Mouse (Mus musculus) myocyte (in vitro differentiated cells): ENCODE results near the gene Mtx2. TPM values are rescaled to one million over a fixed set of nuclear protein-coding genes. Genes with fewer than 3 reads are reported as not detected.

Experiments used
- H3K27me3 ChIP-seq: one replicate; pipeline ENCODE4 v1.6.1; 2011; ENCODE audit not compliant: control insufficient read depth, insufficient read depth, insufficient read length
- H3K36me3 ChIP-seq: one replicate; pipeline ENCODE4 v1.6.1; 2011; ENCODE audit not compliant: control insufficient read depth, insufficient read depth
- H3K4me2 ChIP-seq: one replicate; pipeline ENCODE4 v1.6.1; 2011; ENCODE audit warnings: low read depth, control low read depth
- H3K4me3 ChIP-seq: one replicate; pipeline ENCODE4 v1.5.1; 2011; ENCODE audit warnings: mild to moderate bottlenecking, control low read depth, moderate library complexity
- H3K79me2 ChIP-seq: one replicate; pipeline ENCODE4 v1.6.1; 2011; ENCODE audit not compliant: control insufficient read depth, insufficient read depth
- H3ac ChIP-seq: one replicate; pipeline ENCODE4 v1.6.1; 2011; ENCODE audit not compliant: control insufficient read depth, insufficient read length
- CEBPB ChIP-seq: IDR thresholded peaks from 2 replicates; pipeline ENCODE4 v1.6.1; 2011; ENCODE audit warnings: mild to moderate bottlenecking, moderate library complexity; ENCODE audit not compliant: poor library complexity, insufficient read depth, severe bottlenecking
- E2F4 ChIP-seq: IDR thresholded peaks from one replicate; pipeline ENCODE4 v1.6.1; 2011; ENCODE audit warnings: mild to moderate bottlenecking, control low read depth, moderate library complexity; ENCODE audit not compliant: insufficient read depth
- MAX ChIP-seq: IDR thresholded peaks from one replicate; pipeline ENCODE4 v1.6.1; 2011; ENCODE audit warnings: low read depth, mild to moderate bottlenecking, control low read depth
- MYOD1 ChIP-seq, 3 experiments: IDR thresholded peaks; one replicate each; pipeline ENCODE4 v1.6.1; 2011; ENCODE audit warnings: control low read depth in 2 of 3, low read depth in 2 of 3, mild to moderate bottlenecking in 2 of 3, moderate library complexity in 1 of 3; ENCODE audit not compliant: insufficient read length in 2 of 3, control insufficient read depth in 1 of 3
- MYOG ChIP-seq, 3 experiments: IDR thresholded peaks; one replicate each; pipeline ENCODE4 v1.6.1; 2011; ENCODE audit warnings: control low read depth in 2 of 3, low read depth in 2 of 3, mild to moderate bottlenecking in 2 of 3; ENCODE audit not compliant: insufficient read length in 2 of 3, control insufficient read depth in 1 of 3, insufficient read depth in 1 of 3
- POLR2A ChIP-seq: IDR thresholded peaks from one replicate; pipeline ENCODE4 v1.6.1; 2011; ENCODE audit warnings: low read depth, mild to moderate bottlenecking, control low read depth, moderate library complexity; ENCODE audit not compliant: insufficient read length
- POLR2AphosphoS2 ChIP-seq: IDR thresholded peaks from one replicate; pipeline ENCODE4 v1.6.1; 2011; ENCODE audit warnings: low read depth, control low read depth; ENCODE audit not compliant: insufficient read length
- REST ChIP-seq: IDR thresholded peaks from one replicate; pipeline ENCODE4 v1.6.1; 2011; ENCODE audit warnings: mild to moderate bottlenecking, control low read depth, moderate library complexity; ENCODE audit not compliant: insufficient read depth, insufficient read length
- SRF ChIP-seq: IDR thresholded peaks from one replicate; pipeline ENCODE4 v1.6.1; 2011; ENCODE audit warnings: low read depth; ENCODE audit not compliant: control insufficient read depth, insufficient read length
- TCF12 ChIP-seq: IDR thresholded peaks from one replicate; pipeline ENCODE4 v1.6.1; 2011; ENCODE audit warnings: mild to moderate bottlenecking, control low read depth; ENCODE audit not compliant: poor library complexity, insufficient read depth, severe bottlenecking
- TCF3 ChIP-seq: IDR thresholded peaks from one replicate; pipeline ENCODE4 v1.6.1; 2011; ENCODE audit warnings: low read depth, control low read depth; ENCODE audit not compliant: insufficient read length
- USF1 ChIP-seq: IDR thresholded peaks from one replicate; pipeline ENCODE4 v1.6.1; 2011; ENCODE audit warnings: low read depth, mild to moderate bottlenecking, control low read depth, moderate library complexity
- polyA plus RNA-seq: library from polyadenylated mRNA; unstranded; fragments of >200 nt; fragmentation: generic; extraction: Trizol; gene quantifications from one replicate; pipeline ENCODE4 v1.2.1, GENCODE M21; 2012; ENCODE audit warnings: missing spikeins

Gene Mtx2
- polyA plus RNA-seq, result 33.3 TPM

- peak within 1 kb of the TSS; percentile 84 for H3K4me2 ChIP-seq
- H3K79me2 ChIP-seq, result peaks cover 34% of the 10 kb centered on the region
- H3K27me3 ChIP-seq, result peaks cover 11% of the 10 kb centered on the region
- no peaks in the 10 kb centered on the region for H3K36me3 ChIP-seq
- H3ac ChIP-seq, result peak within 1 kb of the TSS; percentile 39
- H3K4me3 ChIP-seq, result peak within 1 kb of the TSS; percentile 65
- TF ChIP-seq CEBPB (no peak), POLR2AphosphoS2 (peak; percentile 86), USF1 (no peak), MYOD1 (IDR thresholded peaks at IDR 0.05; ENCODE audit: control insufficient read depth in 1 of 3, insufficient read length in 2 of 3, low read depth in 2 of 3) (no peak), TCF3 (no peak), REST (no peak), MYOG (IDR thresholded peaks at IDR 0.05; ENCODE audit: control insufficient read depth in 1 of 3, insufficient read depth in 1 of 3, insufficient read length in 2 of 3, low read depth in 2 of 3) (no peak), MAX (no peak), E2F4 (peak; percentile 28), SRF (no peak), TCF12 (no peak), POLR2A (peak; percentile 77)
Measured at GRCm38 (mm10) chr2:74825730-74826430, at the start of gene Mtx2. TSS of gene Mtx2 (plus strand) at chr2:74825803.

- Histone ChIP-seq H3K4me3 (no peak overlapping the region), H3K36me3 (no peaks in the 10 kb centered on the region), H3K79me2 (no peaks in the 10 kb centered on the region), H3K27me3 (peaks cover 4% of the 10 kb centered on the region), H3ac (no peak overlapping the region), H3K4me2 (no peak overlapping the region)
- TF ChIP-seq E2F4 (no peak), CEBPB (no peak), SRF (no peak), MYOG (IDR thresholded peaks at IDR 0.05; ENCODE audit: control insufficient read depth in 1 of 3, insufficient read depth in 1 of 3, insufficient read length in 2 of 3, low read depth in 2 of 3) (no peak), POLR2AphosphoS2 (no peak), POLR2A (no peak), MAX (no peak), MYOD1 (IDR thresholded peaks at IDR 0.05; ENCODE audit: control insufficient read depth in 1 of 3, insufficient read length in 2 of 3, low read depth in 2 of 3) (no peak), TCF3 (no peak), USF1 (no peak), TCF12 (no peak), REST (no peak)
Measured at GRCm38 (mm10) chr2:74777536-74778275, 47.9 kb upstream of the Mtx2 start.

GRCm38 (mm10) chr2:74781386-74781785 is 44.2 kb upstream of the Mtx2 start:
- Histone ChIP-seq H3ac (no peak overlapping the region), H3K4me2 (no peak overlapping the region), H3K36me3 (no peaks in the 10 kb centered on the region), H3K79me2 (no peaks in the 10 kb centered on the region), H3K4me3 (no peak overlapping the region), H3K27me3 (peaks cover 8% of the 10 kb centered on the region)
- TF ChIP-seq MYOG (IDR thresholded peaks at IDR 0.05; ENCODE audit: control insufficient read depth in 1 of 3, insufficient read depth in 1 of 3, insufficient read length in 2 of 3, low read depth in 2 of 3) (no peak), CEBPB (no peak), USF1 (no peak), MAX (no peak), E2F4 (no peak)

- Histone ChIP-seq H3K27me3 (no peaks in the 10 kb centered on the region), H3K4me2 (peak overlapping the region; percentile 2), H3K79me2 (no peaks in the 10 kb centered on the region), H3K4me3 (no peak overlapping the region), H3ac (no peak overlapping the region), H3K36me3 (no peaks in the 10 kb centered on the region)
- no peak for TF ChIP-seq SRF
- no peak for TF ChIP-seq POLR2AphosphoS2
- TF ChIP-seq TCF12, result no peak
- TF ChIP-seq CEBPB, result no peak
- TF ChIP-seq REST, result no peak
- TF ChIP-seq MYOG (IDR thresholded peaks at IDR 0.05; ENCODE audit: control insufficient read depth in 1 of 3, insufficient read depth in 1 of 3, insufficient read length in 2 of 3, low read depth in 2 of 3), result no peak
- TF ChIP-seq POLR2A, result no peak
- no peak for TF ChIP-seq TCF3
- no peak for TF ChIP-seq MAX
- TF ChIP-seq MYOD1 (IDR thresholded peaks at IDR 0.05; ENCODE audit: control insufficient read depth in 1 of 3, insufficient read length in 2 of 3, low read depth in 2 of 3), result no peak
- no peak for TF ChIP-seq USF1
Measured at GRCm38 (mm10) chr2:74795531-74795930, 30.1 kb upstream of the Mtx2 start.

- H3K4me2 ChIP-seq, result no peak overlapping the region
- H3ac ChIP-seq, result no peak overlapping the region
- TF ChIP-seq POLR2A (no peak), TCF3 (no peak), POLR2AphosphoS2 (no peak), USF1 (no peak), SRF (no peak), MYOG (IDR thresholded peaks at IDR 0.05; ENCODE audit: control insufficient read depth in 1 of 3, insufficient read depth in 1 of 3, insufficient read length in 2 of 3, low read depth in 2 of 3) (no peak)
- peaks cover 10% of the 10 kb centered on the region for H3K27me3 ChIP-seq
- H3K36me3 ChIP-seq, result no peaks in the 10 kb centered on the region
- H3K4me3 ChIP-seq, result no peak overlapping the region
- no peaks in the 10 kb centered on the region for H3K79me2 ChIP-seq
Measured at GRCm38 (mm10) chr2:74808431-74808830, 17.2 kb upstream of the Mtx2 start.
